Mouse (Mus musculus): ENCODE data around the gene Tgfbr2. TPM values are rescaled to one million over a fixed set of nuclear protein-coding genes. Genes with fewer than 3 reads are reported as not detected.

Gene Tgfbr2
- polyA plus RNA-seq, 1 experiment = 27.2 TPM

GRCm38 (mm10) chr9:116156501-116156900 lies 18.7 kb downstream of the Tgfbr2 start:
- 73% methylated on average over 5 of the region's 5 CpGs for WGBS

GRCm38 (mm10) chr9:116152878-116153277 lies 22.3 kb downstream of the Tgfbr2 start:
- H3K36me3 ChIP-seq (ENCODE audit: control insufficient read depth, insufficient read depth, low read length) = peaks cover 9% of the 10 kb centered on the region
- no peak overlapping the region for H3K27ac ChIP-seq (ENCODE audit: insufficient read depth, low read depth, low read length)
- WGBS = 81% methylated on average over 4 of the region's 4 CpGs
- H3K4me1 ChIP-seq (ENCODE audit: control insufficient read depth, insufficient read depth, insufficient read length, low read length) = peaks cover 3% of the 10 kb centered on the region; the same call in 1 of the 2 replicates
- TF ChIP-seq POLR2A (IDR thresholded peaks at IDR 0.05; ENCODE audit: low read depth, low read length) (no peak), CTCF (IDR thresholded peaks at IDR 0.05; ENCODE audit: extremely low read depth, insufficient read length, insufficient replicate concordance, low read depth, low read length) (no peak)
- H3K27me3 ChIP-seq (ENCODE audit: control insufficient read depth, insufficient read depth, low read length) = no peaks in the 10 kb centered on the region
- no peak overlapping the region for H3K4me3 ChIP-seq (ENCODE audit: low read depth, low read length)

More at GRCm38 (mm10) chr9:116156501-116156900, 18.7 kb downstream of the Tgfbr2 start:
- H3K27me3 ChIP-seq (ENCODE audit: control insufficient read depth, insufficient read depth, low read length) = no peaks in the 10 kb centered on the region
- peaks cover 9% of the 10 kb centered on the region for H3K36me3 ChIP-seq (ENCODE audit: control insufficient read depth, insufficient read depth, low read length)
- peaks cover 3% of the 10 kb centered on the region; the same call in 1 of the 2 replicates for H3K4me1 ChIP-seq (ENCODE audit: control insufficient read depth, insufficient read depth, insufficient read length, low read length)
- no peak overlapping the region for H3K4me3 ChIP-seq (ENCODE audit: low read depth, low read length)
- no peak overlapping the region for H3K27ac ChIP-seq (ENCODE audit: insufficient read depth, low read depth, low read length)
- no peak for TF ChIP-seq CTCF (IDR thresholded peaks at IDR 0.05; ENCODE audit: extremely low read depth, insufficient read length, insufficient replicate concordance, low read depth, low read length)
- TF ChIP-seq POLR2A (IDR thresholded peaks at IDR 0.05; ENCODE audit: low read depth, low read length) = no peak

DNA sequence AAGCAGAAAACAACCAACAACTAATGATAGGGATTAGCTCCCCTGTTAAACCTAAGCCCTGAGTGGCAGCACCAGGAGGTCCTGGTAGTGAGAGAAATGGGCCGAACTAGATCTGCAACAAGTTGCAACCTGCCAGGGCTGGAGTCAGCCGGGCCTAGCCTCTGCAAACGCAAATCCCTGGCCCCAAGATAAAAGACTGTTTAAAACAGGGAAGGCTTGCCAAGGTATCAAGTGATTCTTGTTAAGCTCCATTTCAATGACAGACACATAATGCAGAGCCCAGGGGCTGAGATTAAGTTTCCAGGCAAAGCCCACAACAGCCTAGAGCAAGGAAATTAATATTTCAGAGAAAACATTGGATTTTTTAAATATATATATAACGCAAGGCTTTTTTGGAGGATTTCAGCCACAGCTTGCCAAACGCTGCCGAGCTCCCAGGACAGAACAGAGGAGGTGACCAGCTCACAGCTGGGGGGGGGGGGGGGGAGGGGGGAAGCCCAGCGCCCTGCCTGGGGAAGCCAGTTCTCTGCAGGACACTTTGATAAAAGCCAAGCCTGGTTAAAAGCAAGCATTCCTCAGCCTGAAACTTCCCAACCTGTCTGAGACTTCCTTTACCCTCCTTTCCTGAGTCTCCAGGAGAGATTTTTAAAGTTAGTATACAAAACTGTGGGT lies 24.3 kb downstream of the Tgfbr2 start:
- Histone ChIP-seq H3K36me3 (ENCODE audit: control insufficient read depth, insufficient read depth, low read length) (peaks cover 8% of the 10 kb centered on the region), H3K27ac (ENCODE audit: insufficient read depth, low read depth, low read length) (no peak overlapping the region), H3K27me3 (ENCODE audit: control insufficient read depth, insufficient read depth, low read length) (no peaks in the 10 kb centered on the region), H3K4me3 (ENCODE audit: low read depth, low read length) (no peak overlapping the region), H3K4me1 (ENCODE audit: control insufficient read depth, insufficient read depth, insufficient read length, low read length) (peaks cover 5% of the 10 kb centered on the region; the same call in 1 of the 2 replicates)
- 75% methylated on average over 7 of the region's 7 CpGs for WGBS
- no peak for TF ChIP-seq POLR2A (IDR thresholded peaks at IDR 0.05; ENCODE audit: low read depth, low read length)
- no peak for TF ChIP-seq CTCF (IDR thresholded peaks at IDR 0.05; ENCODE audit: extremely low read depth, insufficient read length, insufficient replicate concordance, low read depth, low read length)

DNA sequence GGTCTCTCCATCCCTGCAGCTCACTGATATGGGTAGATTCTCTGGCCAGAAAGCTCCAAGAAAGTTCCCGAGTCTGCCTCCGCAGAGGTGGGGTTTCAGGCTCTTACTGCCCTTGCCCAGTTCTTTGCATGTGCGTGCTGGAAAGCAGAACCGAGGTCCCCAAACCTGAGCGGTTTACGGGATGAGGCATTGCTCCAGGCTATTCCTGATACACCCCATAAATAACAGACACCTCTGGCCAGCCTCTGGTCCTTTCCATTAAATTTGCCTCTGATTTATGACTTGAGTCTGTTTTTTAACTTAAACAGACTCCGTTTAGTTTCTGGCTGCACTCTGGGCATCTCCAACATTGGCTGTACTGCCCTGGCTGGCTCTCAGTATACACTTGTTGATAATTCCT lies 26.4 kb downstream of the Tgfbr2 start:
- TF ChIP-seq POLR2A (IDR thresholded peaks at IDR 0.05; ENCODE audit: low read depth, low read length) (no peak), CTCF (IDR thresholded peaks at IDR 0.05; ENCODE audit: extremely low read depth, insufficient read length, insufficient replicate concordance, low read depth, low read length) (no peak)
- 85% methylated on average over 7 of the region's 7 CpGs for WGBS
- no peaks in the 10 kb centered on the region; the same call in 1 of the 2 replicates for H3K36me3 ChIP-seq (ENCODE audit: control insufficient read depth, insufficient read depth, low read length)
- peaks cover 10% of the 10 kb centered on the region for H3K4me1 ChIP-seq (ENCODE audit: control insufficient read depth, insufficient read depth, insufficient read length, low read length)
- H3K27ac ChIP-seq (ENCODE audit: insufficient read depth, low read depth, low read length) = no peak overlapping the region
- H3K27me3 ChIP-seq (ENCODE audit: control insufficient read depth, insufficient read depth, low read length) = no peaks in the 10 kb centered on the region
- H3K4me3 ChIP-seq (ENCODE audit: low read depth, low read length) = no peak overlapping the region

GRCm38 (mm10) chr9:116146235-116146634 lies 28.9 kb downstream of the Tgfbr2 start:
- WGBS = 67% methylated on average over 9 of the region's 9 CpGs
- Histone ChIP-seq H3K27me3 (ENCODE audit: control insufficient read depth, insufficient read depth, low read length) (no peaks in the 10 kb centered on the region), H3K4me1 (ENCODE audit: control insufficient read depth, insufficient read depth, insufficient read length, low read length) (peaks cover 7% of the 10 kb centered on the region), H3K36me3 (ENCODE audit: control insufficient read depth, insufficient read depth, low read length) (no peaks in the 10 kb centered on the region; the same call in 1 of the 2 replicates), H3K27ac (ENCODE audit: insufficient read depth, low read depth, low read length) (peak overlapping the region; percentile 61), H3K4me3 (ENCODE audit: low read depth, low read length) (no peak overlapping the region)
- TF ChIP-seq CTCF (IDR thresholded peaks at IDR 0.05; ENCODE audit: extremely low read depth, insufficient read length, insufficient replicate concordance, low read depth, low read length) (no peak), POLR2A (IDR thresholded peaks at IDR 0.05; ENCODE audit: low read depth, low read length) (no peak)

DNA sequence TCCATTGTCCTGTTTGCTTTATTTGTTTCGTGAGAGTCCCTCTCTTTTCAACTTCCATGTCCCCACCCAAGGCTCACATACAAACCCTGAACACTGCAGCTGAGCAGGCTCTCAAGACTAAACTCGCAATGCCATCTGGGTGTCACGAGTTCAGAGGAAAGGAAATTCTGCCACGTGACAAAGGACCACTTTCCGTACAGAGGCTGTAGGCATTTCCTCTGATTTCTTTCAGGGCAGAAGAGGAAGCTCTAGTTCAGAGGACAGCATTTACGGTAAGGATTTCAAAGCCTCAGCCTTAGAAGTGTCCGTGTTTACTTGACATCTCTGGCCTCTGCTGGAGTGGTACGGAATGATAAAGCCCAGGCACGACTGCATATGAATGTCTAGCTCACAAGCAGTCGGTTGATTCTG lies 29.9 kb downstream of the Tgfbr2 start:
- no peaks in the 10 kb centered on the region for H3K27me3 ChIP-seq (ENCODE audit: control insufficient read depth, insufficient read depth, low read length)
- H3K4me3 ChIP-seq (ENCODE audit: low read depth, low read length) = no peak overlapping the region
- no peaks in the 10 kb centered on the region; the same call in 1 of the 2 replicates for H3K36me3 ChIP-seq (ENCODE audit: control insufficient read depth, insufficient read depth, low read length)
- H3K4me1 ChIP-seq (ENCODE audit: control insufficient read depth, insufficient read depth, insufficient read length, low read length) = peaks cover 13% of the 10 kb centered on the region
- 66% methylated on average over 10 of the region's 10 CpGs for WGBS
- H3K27ac ChIP-seq (ENCODE audit: insufficient read depth, low read depth, low read length) = peak overlapping the region; percentile 38; the same call in 1 of the 2 replicates
- TF ChIP-seq POLR2A (IDR thresholded peaks at IDR 0.05; ENCODE audit: low read depth, low read length) = no peak
- no peak for TF ChIP-seq CTCF (IDR thresholded peaks at IDR 0.05; ENCODE audit: extremely low read depth, insufficient read length, insufficient replicate concordance, low read depth, low read length)

DNA sequence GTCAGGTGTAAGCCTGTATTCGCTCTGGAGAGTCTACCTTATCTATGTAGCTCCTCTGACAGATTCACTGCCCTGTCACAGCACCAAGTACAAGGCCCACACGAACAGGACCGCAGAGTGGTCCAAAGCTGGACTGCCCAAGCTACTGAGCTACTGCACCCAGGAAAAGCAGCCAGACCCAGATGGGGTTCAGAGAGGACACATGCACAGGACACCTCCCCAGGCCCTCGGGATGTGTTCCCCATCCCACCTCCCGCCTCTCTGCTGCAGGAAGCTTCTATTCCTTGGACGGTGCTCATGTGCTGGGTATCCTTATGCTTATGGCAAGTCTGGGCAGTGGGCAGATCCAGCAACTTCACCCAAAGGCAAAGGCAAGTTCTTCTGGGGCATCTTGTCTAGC lies 34.7 kb downstream of the Tgfbr2 start:
- no peaks in the 10 kb centered on the region for H3K27me3 ChIP-seq (ENCODE audit: control insufficient read depth, insufficient read depth, low read length)
- H3K4me1 ChIP-seq (ENCODE audit: control insufficient read depth, insufficient read depth, insufficient read length, low read length) = peaks cover 19% of the 10 kb centered on the region
- no peak overlapping the region for H3K4me3 ChIP-seq (ENCODE audit: low read depth, low read length)
- TF ChIP-seq CTCF (IDR thresholded peaks at IDR 0.05; ENCODE audit: extremely low read depth, insufficient read length, insufficient replicate concordance, low read depth, low read length) (no peak), POLR2A (IDR thresholded peaks at IDR 0.05; ENCODE audit: low read depth, low read length) (no peak)
- H3K36me3 ChIP-seq (ENCODE audit: control insufficient read depth, insufficient read depth, low read length) = no peaks in the 10 kb centered on the region
- 96% methylated on average over 6 of the region's 6 CpGs for WGBS
- no peak overlapping the region for H3K27ac ChIP-seq (ENCODE audit: insufficient read depth, low read depth, low read length)

Data from small intestine, adult 2 months (tissue).